Mouse (Mus musculus) midbrain, postnatal 0 days (tissue): ENCODE results near the gene P2rx6. TPM values are rescaled to one million over a fixed set of nuclear protein-coding genes. Genes with fewer than 3 reads are reported as not detected.

ENCODE experiments used
- ATAC-seq: fragments of 200-750 bp; cut with Nextera tagmentation; 2 replicates; pipeline ENCODE4 v1.8.0; 2017; ENCODE audit warnings: moderate number of reproducible peaks, mild to moderate bottlenecking, moderate TSS enrichment, moderate library complexity; ENCODE audit not compliant: low FRiP score
- DNase-seq: peaks from one replicate; pipeline ENCODE4 v3.0.0-alpha.2; 2015; ENCODE audit warnings: low spot score
- H3K27ac ChIP-seq: fragments of 300-500 bp; sonication (generic); 2 replicates; pipeline ENCODE4 v1.5.1; 2014; ENCODE audit warnings: low read depth, mild to moderate bottlenecking, low read length, mixed read lengths
- H3K27me3 ChIP-seq: fragments of 300-500 bp; sonication (generic); 2 replicates; pipeline ENCODE4 v1.6.1; 2014; ENCODE audit warnings: low read length, control low read depth, mixed read lengths; ENCODE audit not compliant: insufficient read depth
- H3K36me3 ChIP-seq: fragments of 300-500 bp; sonication (generic); 2 replicates; pipeline ENCODE4 v1.6.1; 2014; ENCODE audit warnings: low read length, control low read depth, mixed read lengths; ENCODE audit not compliant: insufficient read depth
- H3K4me1 ChIP-seq: fragments of 300-500 bp; sonication (generic); 2 replicates; pipeline ENCODE4 v1.6.1; 2014; ENCODE audit warnings: mild to moderate bottlenecking, control low read depth, antibody characterized with exemption, low read length, mixed read lengths; ENCODE audit not compliant: insufficient read depth
- H3K4me2 ChIP-seq: fragments of 300-500 bp; sonication (generic); 2 replicates; pipeline ENCODE4 v1.6.1; 2014; ENCODE audit warnings: low read depth, mild to moderate bottlenecking, low read length, mixed read lengths; ENCODE audit not compliant: poor library complexity, severe bottlenecking
- H3K4me3 ChIP-seq: fragments of 300-500 bp; sonication (generic); 2 replicates; pipeline ENCODE4 v1.5.1; 2014; ENCODE audit warnings: low read depth, mild to moderate bottlenecking, low read length, moderate library complexity
- H3K9ac ChIP-seq: fragments of 300-500 bp; sonication (generic); replicated peaks from 2 replicates; pipeline ENCODE4 v1.6.1; 2014; ENCODE audit warnings: mild to moderate bottlenecking, low read length, moderate library complexity, mixed read lengths; ENCODE audit not compliant: poor library complexity, severe bottlenecking
- H3K9me3 ChIP-seq: fragments of 300-500 bp; sonication (generic); 2 replicates; pipeline ENCODE4 v1.6.1; 2016; ENCODE audit warnings: low read length, control low read depth
- CTCF ChIP-seq: IDR thresholded peaks from 2 replicates; pipeline ENCODE4 v1.5.1; 2016; ENCODE audit warnings: antibody characterized with exemption, mild to moderate bottlenecking
- WGBS: fragments of 180-500 bp; shearing (Covaris S2); extraction: QIAGEN DNeasy Blood & Tissue Kit; methylation state at CpG from one replicate; pipeline ENCODE4 v1.1.7; 2014; 5-methylcytosine and 5-hydroxymethylcytosine counted together
- polyA plus RNA-seq: library from polyadenylated mRNA; unstranded; fragments of >200 nt; fragmentation: Nextera tagmentation; extraction: Ambion mirVana; gene quantifications from 2 replicates; pipeline ENCODE4 v1.2.1, GENCODE M21; 2015
- total RNA-seq: library from RNA; depleted of rRNA; stranded (reverse); fragments of >200 nt; gene quantifications from 2 replicates; pipeline ENCODE4 v1.2.3, GENCODE M21; 2014

The P2rx6 gene
- total and polyA plus RNA-seq, 2 experiments from 2014 or later, result 2.6 to 2.9 TPM

DNA sequence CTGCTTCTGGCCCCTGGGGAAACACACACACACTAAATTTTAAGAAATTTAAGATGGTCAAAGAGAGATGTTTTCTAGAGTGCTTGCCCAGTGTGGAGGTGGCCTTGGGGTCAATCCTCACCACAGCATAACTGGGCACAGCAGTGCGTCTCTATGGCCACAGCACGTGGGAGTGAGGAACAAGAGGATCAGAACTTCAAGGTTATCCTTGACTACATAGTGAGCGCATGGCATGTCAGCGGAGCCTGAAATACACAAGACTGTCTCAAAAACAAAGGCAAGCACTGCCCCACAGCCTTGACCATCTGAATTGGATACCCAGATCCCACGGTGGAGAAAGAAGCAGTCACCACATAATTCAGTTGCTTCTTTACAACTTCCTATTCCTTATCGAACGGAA lies 22.9 kb downstream of the P2rx6 start:
- no peak overlapping the region for H3K4me2 ChIP-seq
- H3K27ac ChIP-seq, result no peak overlapping the region
- no peak for TF ChIP-seq CTCF
- no peaks in the 10 kb centered on the region for H3K36me3 ChIP-seq
- no peaks in the 10 kb centered on the region for H3K4me1 ChIP-seq
- no peak for DNase-seq
- H3K9me3 ChIP-seq, result no peaks in the 10 kb centered on the region
- H3K4me3 ChIP-seq, result no peak overlapping the region
- H3K9ac ChIP-seq, result no peak overlapping the region
- no peaks in the 10 kb centered on the region for H3K27me3 ChIP-seq
- WGBS, result 79% methylated on average over 7 of the region's 7 CpGs
- no peak for ATAC-seq

DNA sequence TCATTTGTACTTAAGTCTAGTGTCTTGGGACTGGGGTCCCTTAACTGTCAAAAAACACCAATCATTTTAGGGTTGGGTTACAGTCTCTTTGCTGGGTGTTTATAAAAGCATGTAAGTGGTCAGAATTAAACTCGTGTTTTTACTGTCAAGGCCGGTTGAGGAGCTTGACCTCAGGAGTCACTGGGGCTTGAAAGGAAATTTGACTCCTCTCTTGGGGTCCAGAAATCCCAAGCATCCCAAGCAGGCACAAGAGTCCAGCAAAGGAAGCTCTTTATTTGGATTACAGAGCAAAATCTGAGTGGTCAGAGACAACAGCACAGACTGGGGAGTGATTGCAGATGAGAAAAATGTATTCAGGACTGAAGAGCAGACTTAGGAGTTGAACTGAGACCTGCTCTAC lies 29.0 kb downstream of the P2rx6 start:
- no peak overlapping the region for H3K4me2 ChIP-seq
- no peaks in the 10 kb centered on the region for H3K27me3 ChIP-seq
- no peak overlapping the region for H3K4me3 ChIP-seq
- ATAC-seq (no peak), DNase-seq (no peak)
- no peak overlapping the region for H3K27ac ChIP-seq
- H3K9me3 ChIP-seq, result no peaks in the 10 kb centered on the region
- TF ChIP-seq CTCF, result no peak
- H3K36me3 ChIP-seq, result no peaks in the 10 kb centered on the region
- no peaks in the 10 kb centered on the region for H3K4me1 ChIP-seq
- no peak overlapping the region for H3K9ac ChIP-seq
- 43% methylated on average over 2 of the region's 2 CpGs for WGBS

DNA sequence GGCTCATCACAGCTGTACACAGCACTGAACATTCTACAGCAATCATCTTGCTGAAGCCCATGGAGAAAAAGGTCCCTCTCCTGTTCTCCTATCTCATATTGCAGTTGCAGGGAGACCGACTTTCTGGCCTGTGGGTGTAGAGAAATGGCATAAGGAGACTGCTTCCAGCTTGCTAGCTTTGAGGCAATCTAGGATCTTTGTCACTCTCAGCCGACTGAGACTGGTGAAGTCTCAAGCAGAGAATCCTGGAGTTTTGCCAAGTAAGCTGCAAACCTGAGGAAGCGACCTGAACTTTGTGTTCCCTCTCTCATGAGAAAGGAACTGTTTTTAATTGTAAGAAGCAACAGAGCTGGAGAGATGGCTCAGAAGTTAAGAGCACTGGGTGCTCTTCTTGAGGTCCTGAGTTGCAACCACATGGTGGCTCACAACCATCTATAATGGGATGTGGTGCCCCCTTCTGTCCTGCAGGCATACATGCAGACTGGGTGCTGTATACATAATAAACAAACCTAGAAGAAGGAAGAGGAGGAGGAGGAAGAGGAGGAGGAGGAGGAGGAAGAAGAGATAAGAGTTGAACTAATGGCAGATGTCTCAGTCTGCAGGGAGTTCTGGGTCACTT lies 39.4 kb downstream of the P2rx6 start:
- Histone ChIP-seq H3K9me3 (no peaks in the 10 kb centered on the region), H3K9ac (no peak overlapping the region), H3K4me2 (no peak overlapping the region), H3K27me3 (no peaks in the 10 kb centered on the region), H3K4me1 (no peaks in the 10 kb centered on the region), H3K27ac (no peak overlapping the region), H3K36me3 (no peaks in the 10 kb centered on the region), H3K4me3 (no peak overlapping the region)
- peak; percentile 34; the same call in 1 of the 2 replicates for TF ChIP-seq CTCF
- ATAC-seq, result no peak
- no peak for DNase-seq
- WGBS, result 64% methylated on average over 3 of the region's 3 CpGs

DNA sequence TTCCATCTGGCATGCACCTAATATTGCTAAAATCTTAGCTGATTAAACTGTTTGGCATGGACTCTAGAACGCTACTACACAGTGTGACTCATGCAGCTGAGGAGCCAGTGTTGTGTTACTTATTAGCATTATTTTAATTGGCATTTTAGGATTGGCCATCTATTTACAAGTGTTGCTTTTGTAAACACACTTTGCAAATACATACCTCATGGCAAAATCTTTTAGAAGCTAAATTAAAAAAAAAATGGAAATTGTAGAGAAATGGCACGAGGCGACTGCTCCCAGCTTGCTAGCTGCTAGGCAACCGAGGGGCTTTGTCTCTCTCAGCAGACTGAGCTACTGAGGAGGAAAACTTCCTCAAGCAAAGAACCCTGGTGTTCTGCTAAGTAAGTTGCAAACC lies 43.3 kb downstream of the P2rx6 start:
- H3K9ac ChIP-seq, result no peak overlapping the region
- H3K27me3 ChIP-seq, result no peaks in the 10 kb centered on the region
- H3K36me3 ChIP-seq, result no peaks in the 10 kb centered on the region
- H3K27ac ChIP-seq, result no peak overlapping the region
- peak; percentile 28 for DNase-seq
- H3K9me3 ChIP-seq, result no peaks in the 10 kb centered on the region
- H3K4me1 ChIP-seq, result no peaks in the 10 kb centered on the region
- ATAC-seq, result no peak
- H3K4me2 ChIP-seq, result no peak overlapping the region
- H3K4me3 ChIP-seq, result no peak overlapping the region
- 38% methylated on average over 4 of the region's 4 CpGs for WGBS
- TF ChIP-seq CTCF, result no peak

DNA sequence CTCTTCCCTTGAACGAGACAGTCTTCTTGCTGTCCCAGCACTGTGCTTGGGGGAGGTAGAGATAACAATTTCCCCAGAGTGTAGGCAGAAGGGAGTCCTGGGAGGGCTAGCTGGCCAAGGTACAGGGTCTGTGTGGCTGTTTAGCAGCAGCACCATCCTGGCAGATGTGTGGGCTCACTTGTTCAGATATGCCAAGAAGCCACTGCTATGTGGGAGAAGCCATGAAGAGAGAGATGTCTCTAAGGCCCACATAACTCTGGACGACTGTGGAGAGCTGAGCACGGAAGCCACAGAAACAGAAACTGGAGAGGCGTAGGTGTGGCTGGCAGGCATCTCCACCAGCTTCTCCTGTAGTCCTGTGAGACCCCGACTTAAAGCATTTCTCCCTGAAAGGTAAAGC lies 44.0 kb downstream of the P2rx6 start:
- no peak overlapping the region for H3K4me2 ChIP-seq
- TF ChIP-seq CTCF, result no peak
- no peaks in the 10 kb centered on the region for H3K4me1 ChIP-seq
- no peak overlapping the region for H3K4me3 ChIP-seq
- H3K27ac ChIP-seq, result no peak overlapping the region
- H3K27me3 ChIP-seq, result no peaks in the 10 kb centered on the region
- 79% methylated on average over 5 of the region's 5 CpGs for WGBS
- ATAC-seq (no peak), DNase-seq (no peak)
- no peak overlapping the region for H3K9ac ChIP-seq
- no peaks in the 10 kb centered on the region for H3K36me3 ChIP-seq
- no peaks in the 10 kb centered on the region for H3K9me3 ChIP-seq

DNA sequence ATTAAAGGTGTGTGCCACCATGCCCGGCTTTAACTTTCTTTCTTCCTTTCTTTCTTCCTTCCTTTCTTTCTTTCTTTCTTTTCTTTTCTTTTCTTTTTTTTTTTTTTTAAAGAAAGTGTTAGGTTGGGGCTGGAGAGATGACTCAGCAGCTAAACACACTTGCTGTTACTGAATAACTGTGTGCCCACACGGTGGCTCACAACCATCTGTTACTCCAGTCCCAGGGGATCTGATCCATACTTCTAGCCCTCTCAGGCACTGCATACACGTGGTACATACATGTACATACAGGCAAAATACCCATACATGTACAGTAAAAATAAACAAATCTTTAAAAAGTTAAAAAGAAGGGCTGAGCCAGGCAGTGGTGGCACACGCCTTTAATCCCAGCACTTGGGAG lies 49.7 kb downstream of the P2rx6 start:
- 67% methylated on average over 4 of the region's 4 CpGs for WGBS

More for the DNA sequence above, 49.7 kb downstream of the P2rx6 start:
- Histone ChIP-seq H3K9ac (no peak overlapping the region), H3K36me3 (no peaks in the 10 kb centered on the region), H3K27ac (no peak overlapping the region), H3K4me3 (no peak overlapping the region), H3K27me3 (no peaks in the 10 kb centered on the region), H3K4me2 (no peak overlapping the region), H3K9me3 (no peaks in the 10 kb centered on the region), H3K4me1 (no peaks in the 10 kb centered on the region)
- ATAC-seq, result no peak
- TF ChIP-seq CTCF, result no peak
- no peak for DNase-seq
